ENCODE assay signal across 9 mouse cellular contexts in genomic region chr11:62004881-62005240, GRCm38 (mm10). TPM values are rescaled to one million over a fixed set of nuclear protein-coding genes. Genes with fewer than 3 reads are reported as not detected.
DNase-seq lines count a peak whose midpoint lies in the region; ATAC-seq lines count a peak whose summit lies in the region.
"Had no signal": no experiment of that assay in that cellular context is flagged by ENCODE, and none has a peak within 500 bp of the region (broad histone marks: within the 10 kb centered on the region; RNA-seq: fewer than 3 reads in every experiment).

No protein-coding gene starts in this region.

- H3K27me3 ChIP-seq in hindbrain, embryonic 15.5 days = no peaks in the 10 kb centered on the region
- no peaks in the 10 kb centered on the region for H3K27me3 ChIP-seq in hindbrain, embryonic 14.5 days (ENCODE audit: control insufficient read depth, insufficient read depth, low read length)
- no peaks in the 10 kb centered on the region for H3K27me3 ChIP-seq in embryonic facial prominence, embryonic 15.5 days
- H3K27me3 ChIP-seq: midbrain, embryonic 13.5 days had no signal

- WGBS in hindbrain, embryonic 15.5 days = 62% methylated on average over 6 of the region's 6 CpGs
- WGBS in hindbrain, embryonic 14.5 days = 72% methylated on average over 6 of the region's 6 CpGs
- WGBS in embryonic facial prominence, embryonic 15.5 days = 25% methylated on average over 6 of the region's 6 CpGs
- 0% methylated on average over 6 of the region's 6 CpGs for WGBS in macrophage (ENCODE audit: missing documents)

- no peak for DNase-seq in hindbrain, embryonic 14.5 days (ENCODE audit: low spot score)
- peak; percentile 92 for DNase-seq in MEL-GATA-1-ER (ENCODE audit: extremely low read depth, low read depth)
- no peak for DNase-seq in layer of hippocampus, postnatal 25 days (ENCODE audit: extremely low spot score in 1 of 2, low spot score in 1 of 2)
- no peak for DNase-seq in cerebellum, postnatal 36 days
- DNase-seq in MN1 (ENCODE audit: low spot score) = no peak

- H3K36me3 ChIP-seq in hindbrain, embryonic 15.5 days = no peaks in the 10 kb centered on the region
- no peaks in the 10 kb centered on the region for H3K36me3 ChIP-seq in hindbrain, embryonic 14.5 days (replicated peaks; ENCODE audit: control insufficient read depth, insufficient read depth)
- H3K36me3 ChIP-seq in embryonic facial prominence, embryonic 15.5 days = no peaks in the 10 kb centered on the region
- no peaks in the 10 kb centered on the region for H3K36me3 ChIP-seq in macrophage (ENCODE audit: inconsistent target)
- H3K36me3 ChIP-seq: midbrain, embryonic 13.5 days had no signal

- H3K4me2 ChIP-seq in hindbrain, embryonic 15.5 days = no peak overlapping the region
- H3K4me2 ChIP-seq in hindbrain, embryonic 14.5 days (replicated peaks) = no peak overlapping the region
- H3K4me2 ChIP-seq in embryonic facial prominence, embryonic 15.5 days (replicated peaks) = 0 out of 2 replicates have a peak overlapping the region, but pooled peaks have one; percentile 23
- H3K4me2 ChIP-seq: midbrain, embryonic 13.5 days had no signal

- no peak overlapping the region for H3K9ac ChIP-seq in hindbrain, embryonic 15.5 days
- no peak overlapping the region for H3K9ac ChIP-seq in hindbrain, embryonic 14.5 days
- no peak overlapping the region for H3K9ac ChIP-seq in embryonic facial prominence, embryonic 15.5 days
- H3K9ac ChIP-seq: midbrain, embryonic 13.5 days had no signal

- H3K4me3 ChIP-seq in hindbrain, embryonic 15.5 days = no peak overlapping the region
- H3K4me3 ChIP-seq in hindbrain, embryonic 14.5 days (replicated peaks; ENCODE audit: low read length) = no peak overlapping the region
- no peak overlapping the region for H3K4me3 ChIP-seq in embryonic facial prominence, embryonic 15.5 days (replicated peaks)
- peak overlapping the region; percentile 59 for H3K4me3 ChIP-seq in macrophage (ENCODE audit: inconsistent target)
- H3K4me3 ChIP-seq: midbrain, embryonic 13.5 days had no signal

- no peak for ATAC-seq in hindbrain, embryonic 15.5 days (ENCODE audit: low FRiP score, low read depth)
- ATAC-seq in hindbrain, embryonic 14.5 days (ENCODE audit: low FRiP score) = no peak
- ATAC-seq in embryonic facial prominence, embryonic 15.5 days (ENCODE audit: insufficient number of reproducible peaks, low FRiP score, low TSS enrichment, low read depth) = 0 out of 2 replicates have a peak, but pooled peaks have one; percentile 29
- ATAC-seq: midbrain, embryonic 13.5 days had no signal

- no peaks in the 10 kb centered on the region for H3K9me3 ChIP-seq in hindbrain, embryonic 15.5 days
- no peaks in the 10 kb centered on the region for H3K9me3 ChIP-seq in hindbrain, embryonic 14.5 days (ENCODE audit: control insufficient read depth, low read length)
- H3K9me3 ChIP-seq in embryonic facial prominence, embryonic 15.5 days (replicated peaks) = no peaks in the 10 kb centered on the region
- H3K9me3 ChIP-seq: midbrain, embryonic 13.5 days had no signal

- H3K27ac ChIP-seq in hindbrain, embryonic 15.5 days (replicated peaks) = 0 out of 2 replicates have a peak overlapping the region, but pooled peaks have one; percentile 8
- H3K27ac ChIP-seq in hindbrain, embryonic 14.5 days = no peak overlapping the region
- peak overlapping the region; percentile 83 for H3K27ac ChIP-seq in embryonic facial prominence, embryonic 15.5 days (replicated peaks)
- peak overlapping the region; percentile 93 for H3K27ac ChIP-seq in macrophage

- 0 out of 2 replicates have a peak, but pooled peaks cover 3% of the 10 kb centered on the region for H3K4me1 ChIP-seq in hindbrain, embryonic 15.5 days (replicated peaks)
- 0 out of 2 replicates have a peak, but pooled peaks cover 6% of the 10 kb centered on the region for H3K4me1 ChIP-seq in hindbrain, embryonic 14.5 days (replicated peaks; ENCODE audit: control insufficient read depth, insufficient read depth, low read length)
- H3K4me1 ChIP-seq in embryonic facial prominence, embryonic 15.5 days = peaks cover 38% of the 10 kb centered on the region

- H3K79me2 ChIP-seq in macrophage (ENCODE audit: inconsistent target) = peaks cover 43% of the 10 kb centered on the region

RNA-seq across cellular contexts. Expression of gene Specc1, which starts 48.3 kb away (rescaled TPM):
- 10.2 and 13.7 TPM in 2 replicates for polyA plus RNA-seq in hindbrain, embryonic 15.5 days (2015; fragmentation: Nextera tagmentation; extraction: Ambion mirVana)
- polyA plus RNA-seq in hindbrain, embryonic 14.5 days (2014; fragmentation: Nextera tagmentation; extraction: Ambion mirVana) = 11.5 TPM in 2 replicates
- 10.8 and 12.7 TPM in 2 replicates for polyA plus RNA-seq in embryonic facial prominence, embryonic 15.5 days (2015; fragmentation: Nextera tagmentation; extraction: Ambion mirVana)
- 100 to 1,000 TPM; 108 to 489 (median 223) TPM for total RNA-seq in macrophage (2018; cell fraction: chromatin; rRNA removed)
- total RNA-seq in macrophage (2018; cell fraction: cytosol; rRNA removed) = 10 to 100 TPM; 40.0 to 93.7 (median 56.5) TPM
- 100 to 1,000 TPM in 16 of 26 experiments, 10 to 100 TPM in 10; 62.2 to 262 (median 130) TPM for total RNA-seq in macrophage (2018; cell fraction: nucleus; rRNA removed)
- polyA plus RNA-seq in macrophage (2018) = 39.2 to 116 TPM (median 77.7 TPM) in 3 replicates
- 10 to 100 TPM; 83.0 to 89.6 TPM for total RNA-seq in layer of hippocampus, postnatal 25 days (2021)
